Mouse (Mus musculus) inflammation-experienced regulatory T-cells (primary cell): ENCODE measurements around the gene S100a14. TPM values are rescaled to one million over a fixed set of nuclear protein-coding genes. Genes with fewer than 3 reads are reported as not detected.

Experiments used
- polyA plus RNA-seq, 2 experiments: library from polyadenylated mRNA; unstranded; fragments of 100-300 nt; shearing (Covaris generic); gene quantifications; one replicate each; pipeline ENCODE4 v1.2.1; 2017

Gene S100a14
- under 1 TPM in 1 of 2 experiments, not detected in 1; 0.40 TPM for polyA plus RNA-seq

GRCm38 (mm10) chr3:90526580-90526979 lies at the start of gene S100a14:
TSS of gene S100a14 (plus strand) at chr3:90526856.

DNA sequence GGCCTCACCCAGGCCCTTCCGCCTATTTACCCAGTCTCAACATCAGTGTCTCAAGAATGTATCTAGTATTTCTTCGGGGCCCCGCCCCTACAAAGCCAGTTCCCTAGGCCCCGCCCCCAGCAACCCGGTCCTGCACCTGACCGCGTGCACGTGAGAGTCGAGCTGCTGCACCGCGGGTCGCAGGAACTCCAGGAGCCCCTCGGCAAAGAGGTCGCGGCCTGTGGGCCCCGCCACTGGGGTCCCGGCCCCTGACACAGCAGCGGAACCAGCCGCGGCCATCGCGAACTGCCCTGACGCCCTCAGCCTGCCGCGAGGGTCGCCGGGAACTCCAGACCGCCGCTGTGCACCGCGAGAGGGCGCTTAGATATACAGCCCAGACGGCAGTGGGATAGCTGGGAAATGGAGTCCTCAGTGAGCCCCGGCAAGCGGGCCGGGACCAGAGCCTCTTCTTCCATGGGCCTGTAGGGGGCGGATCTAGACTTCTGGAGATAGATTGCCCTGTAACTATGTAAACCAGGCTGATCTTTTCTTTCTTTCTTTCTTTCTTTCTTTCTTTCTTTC lies 35.9 kb upstream of the S100a14 start, which contains the start of gene Snapin:
Snapin (minus strand) TSS at position 338 of the 561 bp plus-strand sequence.

DNA sequence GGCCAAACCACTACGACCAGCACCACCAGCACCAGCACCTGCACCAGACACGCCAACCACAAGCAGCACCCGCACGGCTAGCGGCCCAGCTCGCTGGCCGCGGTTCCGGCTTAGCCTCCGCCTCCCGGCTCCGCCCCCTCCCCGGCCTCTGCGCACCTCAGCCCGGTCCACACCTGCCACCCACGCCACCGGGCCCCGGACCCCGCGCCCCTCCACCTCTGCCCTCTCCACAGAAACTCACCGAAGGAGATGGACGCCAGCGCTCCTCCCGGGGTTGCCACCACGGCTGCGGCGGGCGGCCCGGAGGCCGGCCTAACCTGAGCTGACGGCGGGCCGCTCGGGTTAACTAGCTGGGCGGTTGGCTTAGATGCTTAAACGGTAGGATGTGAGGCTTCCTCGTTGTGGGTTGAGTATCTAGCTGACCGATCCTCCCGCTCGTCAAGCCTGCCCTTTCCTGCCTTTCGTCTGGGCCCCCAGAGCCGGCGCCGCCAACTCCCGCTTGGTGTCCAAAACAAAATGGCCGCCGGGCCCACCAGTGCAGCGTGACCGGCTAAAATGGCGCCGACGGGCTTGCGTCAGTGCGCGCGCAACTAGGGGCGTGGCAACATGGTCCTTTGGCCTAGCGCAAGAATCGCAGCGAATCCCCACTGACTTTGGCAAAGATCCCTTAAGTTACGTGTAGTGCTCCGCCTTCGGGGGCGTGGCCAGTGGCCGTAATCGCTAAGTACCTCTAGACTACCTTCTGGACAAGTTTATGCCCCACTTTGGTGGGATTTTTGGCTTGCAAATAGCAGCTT lies 17.5 kb upstream of the S100a14 start, which contains the start of gene Chtop:
Chtop (minus strand) TSS at position 549 of the 797 bp plus-strand sequence.

GRCm38 (mm10) chr3:90513796-90514590 lies 12.7 kb upstream of the S100a14 start, which contains the start of the genes S100a1 and S100a13:
TSS of gene S100a1 (minus strand) at chr3:90514392.
TSS of gene S100a13 (plus strand) at chr3:90514435.

DNA sequence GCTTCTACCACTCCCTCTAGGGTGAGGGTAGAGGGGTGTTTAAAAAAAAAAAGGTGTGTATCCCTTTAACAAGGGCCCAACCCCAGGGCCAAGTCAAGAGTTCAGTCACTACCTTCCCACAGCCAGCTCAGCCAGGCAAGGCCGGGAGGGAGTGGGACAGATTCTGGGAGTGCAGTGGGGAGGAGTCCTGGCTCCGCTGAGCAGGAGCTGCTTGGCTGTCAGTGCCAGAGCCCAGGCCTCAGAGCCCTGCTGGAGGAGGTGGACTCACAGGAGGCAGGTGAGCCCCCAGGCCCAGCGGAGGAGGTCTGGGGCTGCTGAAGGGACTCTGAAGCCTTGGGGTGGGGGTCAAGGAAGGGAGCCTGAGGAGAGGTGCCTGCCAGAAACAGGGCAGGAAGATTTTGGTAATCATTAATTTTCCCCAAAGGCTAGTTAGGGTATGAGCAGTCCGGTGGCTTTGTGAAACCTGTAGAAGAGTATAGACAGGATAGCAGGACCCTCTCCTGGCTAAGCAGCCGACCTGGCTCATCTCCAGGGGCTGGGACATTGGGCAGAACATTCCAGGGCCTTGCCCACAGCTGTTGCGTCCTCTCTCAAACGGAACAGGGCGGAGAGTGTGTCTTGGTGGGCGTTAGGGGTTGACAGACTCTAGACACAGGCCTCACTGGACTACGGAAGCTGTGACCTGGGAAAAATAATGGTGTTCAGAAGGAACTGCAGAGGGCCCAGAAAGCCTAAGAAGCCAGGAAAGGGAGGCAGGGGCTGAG lies 10.7 kb downstream of the S100a14 start, which contains the start of gene S100a16:
S100a16 (plus strand) TSS at position 114 of the 764 bp plus-strand sequence.

GRCm38 (mm10) chr3:90560008-90560628 lies 33.5 kb downstream of the S100a14 start, which contains the start of gene S100a3:
TSS of gene S100a3 (plus strand) at chr3:90560578.

Other genes with a start within 250 kb of the S100a14 start
- gene Gatad2b, start 233.7 kb upstream of the S100a14 start, polyA plus RNA-seq: 10 to 100 TPM in 1 of 2 experiments, 1 to 10 TPM in 1; 7.6 to 10.6 TPM
- under 1 TPM; 0.08 to 0.33 TPM for gene Slc27a3, start 136.9 kb upstream of the S100a14 start, polyA plus RNA-seq
- gene Ints3, start 93.2 kb upstream of the S100a14 start, polyA plus RNA-seq: 10 to 100 TPM; 32.8 to 39.6 TPM
- gene Npr1, start 61.0 kb upstream of the S100a14 start, polyA plus RNA-seq: not detected
- 100 to 1,000 TPM in 1 of 2 experiments, 10 to 100 TPM in 1; 93.1 to 102 TPM for gene Ilf2, start 50.7 kb upstream of the S100a14 start, polyA plus RNA-seq
- 10 to 100 TPM; 97.5 to 99.8 TPM for gene Snapin, start 35.8 kb upstream of the S100a14 start, polyA plus RNA-seq
- 100 to 1,000 TPM; 161 to 182 TPM for gene Chtop, start 17.4 kb upstream of the S100a14 start, polyA plus RNA-seq
- gene S100a1, start 12.5 kb upstream of the S100a14 start, polyA plus RNA-seq: 1 to 10 TPM; 1.7 to 4.3 TPM
- gene S100a13, start 12.4 kb upstream of the S100a14 start, polyA plus RNA-seq: 100 to 1,000 TPM; 158 to 169 TPM
- 1 to 10 TPM in 1 of 2 experiments, under 1 TPM in 1; 0.67 to 1.1 TPM for gene S100a16, start 10.4 kb downstream of the S100a14 start, polyA plus RNA-seq
- gene S100a3, start 33.7 kb downstream of the S100a14 start, polyA plus RNA-seq: 1 to 10 TPM in 1 of 2 experiments, under 1 TPM in 1; 0.83 to 2.9 TPM
- not detected for gene S100a2, start 63.4 kb downstream of the S100a14 start, polyA plus RNA-seq
- gene Gm42674, start 75.0 kb downstream of the S100a14 start, polyA plus RNA-seq: not detected
- gene S100a4, start 76.9 kb downstream of the S100a14 start, polyA plus RNA-seq: 100 to 1,000 TPM; 106 to 233 TPM
- gene S100a5, start 81.7 kb downstream of the S100a14 start, polyA plus RNA-seq: under 1 TPM in 1 of 2 experiments, not detected in 1; 0.40 TPM
- gene S100a6, start 86.0 kb downstream of the S100a14 start, polyA plus RNA-seq: 100 to 1,000 TPM; 312 to 419 TPM
- 1 to 10 TPM in 1 of 2 experiments, under 1 TPM in 1; 0.57 to 2.1 TPM for gene S100a7a, start 127.2 kb downstream of the S100a14 start, polyA plus RNA-seq
- gene S100a8, start 142.1 kb downstream of the S100a14 start, polyA plus RNA-seq: not detected
- gene S100a9, start 168.9 kb downstream of the S100a14 start, polyA plus RNA-seq: not detected
- gene Pglyrp4, start 200.1 kb downstream of the S100a14 start, polyA plus RNA-seq: not detected